Mouse (Mus musculus): ENCODE measurements at regions not wholly inside any gene's neighbourhood (a gene's known extent, or its start where the extent isn't known, plus 50 kb on each side); places are given as distances from the start of the nearest gene placed in this dataset.
A peak's percentile ranks its signal among the peaks of the same experiment; 100 is the strongest.

DNA sequence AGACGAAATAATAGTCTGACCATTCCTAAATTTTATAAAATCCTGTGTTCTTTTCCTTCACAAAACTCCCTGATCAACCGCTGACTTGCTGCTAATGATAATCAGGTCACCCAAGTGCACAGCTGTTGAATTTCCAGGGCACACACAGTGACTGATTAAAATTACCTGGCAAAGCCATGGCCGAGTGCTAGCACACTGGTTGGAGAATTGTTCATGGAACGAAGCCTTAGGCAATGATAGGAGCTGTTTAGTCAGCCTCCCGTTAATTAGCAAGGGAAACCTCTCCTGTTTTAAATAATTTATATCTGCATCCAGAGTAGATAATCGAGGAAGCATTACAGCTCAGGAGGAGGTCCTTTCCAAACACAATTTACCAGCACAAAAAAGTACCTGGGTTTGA lies 362.8 kb upstream of the 4930452B06Rik start:
- Histone ChIP-seq H3K9ac (ENCODE audit: low read length) (no peak overlapping the region), H3K4me2 (ENCODE audit: low read depth, severe bottlenecking) (no peak overlapping the region), H3K9me3 (ENCODE audit: control insufficient read depth, low read length) (no peaks in the 10 kb centered on the region), H3K36me3 (ENCODE audit: control insufficient read depth, insufficient read depth, low read length) (no peaks in the 10 kb centered on the region), H3K4me1 (ENCODE audit: control insufficient read depth, insufficient read depth, low read length) (no peaks in the 10 kb centered on the region), H3K27ac (replicated peaks; ENCODE audit: low read depth, low read length) (no peak overlapping the region), H3K4me3 (ENCODE audit: low read depth, low read length) (no peak overlapping the region), H3K27me3 (ENCODE audit: control insufficient read depth, insufficient read depth, low read length) (no peaks in the 10 kb centered on the region)
- 52% methylated on average over 6 of the region's 6 CpGs for WGBS
- ATAC-seq (ENCODE audit: insufficient number of reproducible peaks, low FRiP score, low TSS enrichment, low read depth): no peak
- no peak for DNase-seq (ENCODE audit: low spot score)

DNA sequence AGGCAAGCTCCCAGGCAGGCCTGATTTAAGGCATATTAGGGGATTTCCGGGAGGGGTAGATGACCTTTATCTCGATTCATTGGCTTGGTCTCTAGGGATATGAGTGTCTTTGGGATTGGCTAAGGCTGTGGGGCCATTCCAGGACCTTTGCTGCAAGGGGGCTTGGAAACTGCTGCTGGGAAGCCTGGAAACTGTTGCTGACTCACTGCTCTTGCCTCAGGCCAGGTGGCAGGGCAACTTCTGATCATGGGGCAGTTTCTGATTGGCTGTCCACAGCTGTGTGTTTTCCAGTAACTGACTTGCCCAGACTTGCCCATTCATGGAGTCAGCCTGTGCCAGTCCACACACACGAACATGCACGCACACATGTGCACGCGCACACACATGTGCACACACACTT lies 349.8 kb upstream of the 4930452B06Rik start:
- Histone ChIP-seq H3K9ac (ENCODE audit: low read length) (no peak overlapping the region), H3K4me2 (ENCODE audit: low read depth, severe bottlenecking) (no peak overlapping the region), H3K27ac (replicated peaks; ENCODE audit: low read depth, low read length) (no peak overlapping the region), H3K4me1 (ENCODE audit: control insufficient read depth, insufficient read depth, low read length) (no peaks in the 10 kb centered on the region), H3K36me3 (ENCODE audit: control insufficient read depth, insufficient read depth, low read length) (no peaks in the 10 kb centered on the region), H3K27me3 (ENCODE audit: control insufficient read depth, insufficient read depth, low read length) (no peaks in the 10 kb centered on the region), H3K9me3 (ENCODE audit: control insufficient read depth, low read length) (no peaks in the 10 kb centered on the region), H3K4me3 (ENCODE audit: low read depth, low read length) (no peak overlapping the region)
- no peak for DNase-seq (ENCODE audit: low spot score)
- 89% methylated on average over 6 of the region's 6 CpGs for WGBS
- no peak for ATAC-seq (ENCODE audit: insufficient number of reproducible peaks, low FRiP score, low TSS enrichment, low read depth)

DNA sequence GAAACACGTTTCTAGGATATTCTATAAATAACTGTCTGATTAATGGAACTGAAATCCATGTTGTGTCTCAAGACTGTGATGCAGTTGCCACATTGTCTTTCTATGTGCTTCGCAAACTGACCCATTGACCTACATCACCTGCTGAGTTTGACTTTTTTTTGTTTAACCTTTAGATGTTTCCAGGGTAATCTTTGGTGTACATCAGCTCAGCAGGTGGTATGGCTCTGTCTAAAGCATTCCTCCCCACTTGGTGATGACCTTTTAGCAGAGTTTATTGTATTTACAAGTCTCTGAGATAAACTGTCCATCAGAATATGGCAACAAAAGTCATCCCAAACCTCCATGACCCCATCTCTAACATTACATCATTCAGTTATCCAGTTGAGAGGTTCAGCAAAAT lies 337.0 kb upstream of the 4930452B06Rik start:
- no peak overlapping the region for H3K4me3 ChIP-seq (ENCODE audit: low read depth, low read length)
- H3K36me3 ChIP-seq (ENCODE audit: control insufficient read depth, insufficient read depth, low read length): no peaks in the 10 kb centered on the region
- WGBS: 88% methylated on average over 2 of the region's 2 CpGs
- no peaks in the 10 kb centered on the region for H3K27me3 ChIP-seq (ENCODE audit: control insufficient read depth, insufficient read depth, low read length)
- H3K9ac ChIP-seq (ENCODE audit: low read length): no peak overlapping the region
- H3K9me3 ChIP-seq (ENCODE audit: control insufficient read depth, low read length): no peaks in the 10 kb centered on the region
- no peak for DNase-seq (ENCODE audit: low spot score)
- no peak overlapping the region for H3K27ac ChIP-seq (replicated peaks; ENCODE audit: low read depth, low read length)
- H3K4me1 ChIP-seq (ENCODE audit: control insufficient read depth, insufficient read depth, low read length): no peaks in the 10 kb centered on the region
- H3K4me2 ChIP-seq (ENCODE audit: low read depth, severe bottlenecking): no peak overlapping the region
- no peak for ATAC-seq (ENCODE audit: insufficient number of reproducible peaks, low FRiP score, low TSS enrichment, low read depth)

DNA sequence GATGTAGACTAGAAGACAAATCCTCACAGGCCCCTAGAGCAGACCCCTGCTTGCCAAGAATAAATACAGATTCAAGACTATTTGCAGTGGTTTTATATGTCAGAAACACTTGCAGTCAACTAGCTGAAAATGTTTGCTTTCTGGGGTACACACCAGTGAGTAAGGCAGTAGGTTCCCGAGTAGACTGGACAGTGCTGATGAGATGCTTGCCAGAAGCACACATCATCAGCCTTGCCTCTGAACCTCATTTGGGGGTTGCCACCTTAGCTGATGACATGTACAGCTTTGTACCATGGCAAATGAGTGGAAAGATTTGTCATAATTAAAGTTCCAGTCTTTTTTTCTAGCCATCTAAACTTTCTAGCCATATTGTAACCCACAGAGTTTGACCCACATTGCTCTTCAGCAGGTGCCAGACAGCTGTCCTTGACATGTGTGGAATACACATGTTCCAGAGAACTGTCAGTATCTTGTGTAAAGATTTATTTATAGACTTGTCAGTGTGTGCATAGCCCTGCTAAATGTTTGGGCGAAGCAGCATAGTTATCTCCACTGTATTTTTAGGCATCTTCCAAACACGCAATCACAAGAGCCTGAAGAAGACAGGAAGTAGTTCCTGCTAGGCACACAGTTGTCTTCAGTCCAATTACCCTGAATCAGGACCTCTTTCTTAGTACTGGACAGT lies 334.5 kb upstream of the 4930452B06Rik start:
- ATAC-seq (ENCODE audit: insufficient number of reproducible peaks, low FRiP score, low TSS enrichment, low read depth) (no peak), DNase-seq (ENCODE audit: low spot score) (no peak)
- Histone ChIP-seq H3K9ac (ENCODE audit: low read length) (no peak overlapping the region), H3K27me3 (ENCODE audit: control insufficient read depth, insufficient read depth, low read length) (no peaks in the 10 kb centered on the region), H3K4me3 (ENCODE audit: low read depth, low read length) (no peak overlapping the region), H3K27ac (replicated peaks; ENCODE audit: low read depth, low read length) (no peak overlapping the region), H3K9me3 (ENCODE audit: control insufficient read depth, low read length) (no peaks in the 10 kb centered on the region), H3K4me2 (ENCODE audit: low read depth, severe bottlenecking) (no peak overlapping the region), H3K4me1 (ENCODE audit: control insufficient read depth, insufficient read depth, low read length) (no peaks in the 10 kb centered on the region), H3K36me3 (ENCODE audit: control insufficient read depth, insufficient read depth, low read length) (no peaks in the 10 kb centered on the region)
- WGBS: 85% methylated on average over 3 of the region's 3 CpGs

- Histone ChIP-seq H3K9ac (ENCODE audit: low read length) (no peak overlapping the region), H3K4me2 (ENCODE audit: low read depth, severe bottlenecking) (no peak overlapping the region), H3K27me3 (ENCODE audit: control insufficient read depth, insufficient read depth, low read length) (no peaks in the 10 kb centered on the region), H3K36me3 (ENCODE audit: control insufficient read depth, insufficient read depth, low read length) (no peaks in the 10 kb centered on the region), H3K4me1 (ENCODE audit: control insufficient read depth, insufficient read depth, low read length) (no peaks in the 10 kb centered on the region), H3K27ac (replicated peaks; ENCODE audit: low read depth, low read length) (no peak overlapping the region), H3K4me3 (ENCODE audit: low read depth, low read length) (no peak overlapping the region), H3K9me3 (ENCODE audit: control insufficient read depth, low read length) (no peaks in the 10 kb centered on the region)
- DNase-seq (ENCODE audit: low spot score) (no peak), ATAC-seq (ENCODE audit: insufficient number of reproducible peaks, low FRiP score, low TSS enrichment, low read depth) (no peak)
- WGBS: 91% methylated on average over 1 of the region's 1 CpGs
These were observed 333.8 kb upstream of the 4930452B06Rik start for GRCm38 (mm10) chr14:8999815-9000214.

GRCm38 (mm10) chr14:8993421-8993820 lies 327.4 kb upstream of the 4930452B06Rik start:
- Histone ChIP-seq H3K4me1 (ENCODE audit: control insufficient read depth, insufficient read depth, low read length) (no peaks in the 10 kb centered on the region), H3K27me3 (ENCODE audit: control insufficient read depth, insufficient read depth, low read length) (no peaks in the 10 kb centered on the region), H3K4me3 (ENCODE audit: low read depth, low read length) (no peak overlapping the region), H3K36me3 (ENCODE audit: control insufficient read depth, insufficient read depth, low read length) (no peaks in the 10 kb centered on the region), H3K9ac (ENCODE audit: low read length) (no peak overlapping the region), H3K27ac (replicated peaks; ENCODE audit: low read depth, low read length) (no peak overlapping the region), H3K4me2 (ENCODE audit: low read depth, severe bottlenecking) (no peak overlapping the region), H3K9me3 (ENCODE audit: control insufficient read depth, low read length) (no peaks in the 10 kb centered on the region)
- ATAC-seq (ENCODE audit: insufficient number of reproducible peaks, low FRiP score, low TSS enrichment, low read depth) (no peak), DNase-seq (ENCODE audit: low spot score) (no peak)
- 36% methylated on average over 1 of the region's 1 CpGs for WGBS

- 93% methylated on average over 4 of the region's 4 CpGs for WGBS
These were observed 319.2 kb upstream of the 4930452B06Rik start for GRCm38 (mm10) chr14:8985086-8985793.

DNA sequence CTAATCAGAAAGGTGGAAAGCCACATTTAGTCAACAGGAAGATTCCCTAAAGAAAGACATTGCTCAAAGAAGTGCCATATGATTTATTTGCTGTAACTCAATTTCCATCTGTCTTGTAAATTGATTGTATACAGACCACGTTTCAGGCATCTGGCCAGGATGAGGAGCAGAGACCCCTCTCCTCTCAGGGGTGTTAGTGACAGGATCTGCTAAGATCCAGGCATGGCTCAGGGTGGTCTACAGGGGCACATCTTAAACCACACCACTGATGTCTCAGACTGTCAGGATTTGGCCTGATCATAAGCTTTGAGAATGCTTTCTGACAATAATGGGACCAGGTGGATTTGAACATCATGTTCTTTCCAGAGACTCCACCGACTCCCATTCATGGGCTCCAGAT lies 295.5 kb upstream of the 4930452B06Rik start:
- Histone ChIP-seq H3K9me3 (ENCODE audit: control insufficient read depth, low read length) (no peaks in the 10 kb centered on the region), H3K4me2 (ENCODE audit: low read depth, severe bottlenecking) (no peak overlapping the region), H3K27ac (replicated peaks; ENCODE audit: low read depth, low read length) (no peak overlapping the region), H3K4me3 (ENCODE audit: low read depth, low read length) (no peak overlapping the region), H3K36me3 (ENCODE audit: control insufficient read depth, insufficient read depth, low read length) (no peaks in the 10 kb centered on the region), H3K9ac (ENCODE audit: low read length) (no peak overlapping the region), H3K4me1 (ENCODE audit: control insufficient read depth, insufficient read depth, low read length) (no peaks in the 10 kb centered on the region), H3K27me3 (ENCODE audit: control insufficient read depth, insufficient read depth, low read length) (no peaks in the 10 kb centered on the region)
- DNase-seq (ENCODE audit: low spot score) (no peak), ATAC-seq (ENCODE audit: insufficient number of reproducible peaks, low FRiP score, low TSS enrichment, low read depth) (peak; percentile 74; the same call in 1 of the 2 replicates)
- 38% methylated on average over 2 of the region's 2 CpGs for WGBS

More at GRCm38 (mm10) chr14:8985086-8985793, 319.2 kb upstream of the 4930452B06Rik start:
- Histone ChIP-seq H3K27ac (replicated peaks; ENCODE audit: low read depth, low read length) (no peak overlapping the region), H3K36me3 (ENCODE audit: control insufficient read depth, insufficient read depth, low read length) (no peaks in the 10 kb centered on the region), H3K4me3 (ENCODE audit: low read depth, low read length) (no peak overlapping the region), H3K4me2 (ENCODE audit: low read depth, severe bottlenecking) (no peak overlapping the region), H3K4me1 (ENCODE audit: control insufficient read depth, insufficient read depth, low read length) (no peaks in the 10 kb centered on the region), H3K27me3 (ENCODE audit: control insufficient read depth, insufficient read depth, low read length) (no peaks in the 10 kb centered on the region), H3K9me3 (ENCODE audit: control insufficient read depth, low read length) (no peaks in the 10 kb centered on the region), H3K9ac (ENCODE audit: low read length) (no peak overlapping the region)
- DNase-seq (ENCODE audit: low spot score) (no peak), ATAC-seq (ENCODE audit: insufficient number of reproducible peaks, low FRiP score, low TSS enrichment, low read depth) (no peak)
